Mouse (Mus musculus) mesoderm, embryonic 11.5 days (tissue): ENCODE data around the gene Il1b.

ENCODE experiments used
- DNase-seq: peaks from one replicate; pipeline ENCODE4 v3.0.0-alpha.2; 2012; ENCODE audit warnings: low read depth, low spot score

Gene Il1b

DNA sequence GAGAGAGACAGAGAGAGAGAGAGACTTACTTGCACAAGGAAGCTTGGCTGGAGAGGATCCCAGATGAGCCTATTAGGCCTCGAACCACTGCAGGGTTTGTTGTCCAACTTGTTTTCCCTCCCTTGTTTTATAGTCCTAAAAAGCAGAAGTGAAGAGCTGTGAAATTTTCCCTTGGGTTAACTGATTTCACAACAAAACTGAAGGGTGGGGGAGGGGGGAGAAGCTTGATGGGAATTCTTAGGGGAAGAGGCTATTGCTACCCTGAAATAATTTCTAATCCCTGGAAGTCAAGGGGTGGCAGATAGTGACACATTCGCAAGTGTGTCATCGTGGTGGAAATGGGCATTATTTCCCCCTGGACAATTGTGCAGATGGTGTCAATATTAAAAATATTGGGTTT lies at the start of gene Il1b:
Il1b (minus strand) TSS at position 101 of the 400 bp plus-strand sequence.
- DNase-seq: no peak

DNA sequence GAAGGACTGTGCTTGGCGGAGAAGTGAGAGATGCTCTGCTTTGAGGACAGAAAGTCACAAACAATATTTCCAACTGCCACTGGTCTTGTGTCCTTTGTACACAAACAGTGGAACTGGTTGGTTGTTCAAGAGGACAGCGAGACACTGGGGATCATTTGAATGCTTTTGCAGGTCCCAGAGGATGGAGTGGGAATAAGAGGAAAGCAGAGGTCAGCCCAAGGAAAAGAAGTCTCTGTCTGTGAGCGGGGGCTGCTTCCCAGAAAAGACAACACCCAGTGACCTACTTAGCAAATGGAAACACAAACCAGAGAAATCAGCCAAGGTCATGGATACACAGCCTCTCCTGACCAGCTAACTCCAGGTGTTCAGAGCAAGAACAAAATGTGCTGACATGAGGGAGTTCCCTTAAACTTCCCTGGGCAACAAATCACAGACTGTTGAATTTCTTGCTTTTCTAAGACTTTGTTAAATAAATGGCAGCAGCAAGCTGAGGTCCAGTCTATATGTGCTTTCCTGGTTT lies 48.5 kb upstream of the Il1b start:
- DNase-seq: no peak

DNA sequence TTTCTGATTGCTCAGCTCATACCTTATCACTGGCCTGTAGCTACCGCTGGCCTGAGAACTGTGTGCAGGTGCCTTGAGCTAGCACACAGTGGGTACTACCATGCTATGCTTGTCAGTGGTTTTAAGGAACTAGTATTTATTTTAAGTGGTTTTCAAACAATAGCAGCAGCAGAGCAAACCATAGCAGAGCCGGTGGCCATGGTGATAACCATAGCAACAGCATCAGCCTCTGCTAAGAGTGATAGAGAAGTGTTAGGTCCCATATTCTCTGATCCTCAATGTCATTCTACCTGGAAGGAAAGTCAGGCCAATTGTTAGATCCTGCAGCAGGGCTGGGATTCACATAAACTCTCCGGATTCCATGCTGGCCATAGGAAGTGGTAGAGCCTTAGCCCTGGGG lies 43.7 kb upstream of the Il1b start:
- no peak for DNase-seq

DNA sequence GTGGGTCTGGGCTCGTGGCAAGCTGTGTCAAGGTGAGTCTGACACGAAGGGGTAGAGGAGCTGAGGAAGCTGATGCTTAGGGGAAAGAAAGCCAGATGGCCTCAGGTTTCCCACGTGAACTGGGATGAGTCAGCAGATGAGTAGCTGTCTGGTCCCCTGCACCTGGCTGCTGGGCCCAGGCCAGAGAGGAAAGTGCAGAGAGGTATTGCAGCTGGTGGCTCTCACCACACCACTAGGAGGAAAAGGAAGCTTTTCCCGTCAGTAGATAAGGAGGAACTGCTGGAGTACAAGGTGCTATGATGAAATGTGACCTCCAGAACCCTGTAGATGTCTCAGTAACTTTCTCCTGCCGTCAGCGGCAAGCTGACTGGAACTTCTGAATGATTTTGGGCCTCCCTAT lies 42.5 kb upstream of the Il1b start:
- no peak for DNase-seq

DNA sequence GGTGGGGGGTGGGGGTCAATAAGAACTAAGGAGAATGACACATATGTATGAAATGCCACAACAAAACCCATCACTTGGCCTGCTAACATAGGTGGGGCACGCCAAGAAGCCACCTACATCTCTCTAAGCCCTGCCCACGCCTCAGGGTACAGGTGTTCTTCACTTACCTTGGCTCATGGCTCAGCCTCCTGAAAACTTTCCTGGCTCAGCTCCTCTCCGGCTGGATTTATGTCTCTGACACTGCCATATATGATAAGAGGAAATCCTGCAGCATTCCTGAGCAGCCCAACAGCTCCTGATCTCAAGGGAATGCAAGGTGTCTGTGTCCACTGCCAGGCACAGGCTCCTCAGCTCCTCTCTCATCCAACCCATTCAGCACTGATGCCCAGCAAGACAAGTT lies 40.7 kb upstream of the Il1b start:
- no peak for DNase-seq

DNA sequence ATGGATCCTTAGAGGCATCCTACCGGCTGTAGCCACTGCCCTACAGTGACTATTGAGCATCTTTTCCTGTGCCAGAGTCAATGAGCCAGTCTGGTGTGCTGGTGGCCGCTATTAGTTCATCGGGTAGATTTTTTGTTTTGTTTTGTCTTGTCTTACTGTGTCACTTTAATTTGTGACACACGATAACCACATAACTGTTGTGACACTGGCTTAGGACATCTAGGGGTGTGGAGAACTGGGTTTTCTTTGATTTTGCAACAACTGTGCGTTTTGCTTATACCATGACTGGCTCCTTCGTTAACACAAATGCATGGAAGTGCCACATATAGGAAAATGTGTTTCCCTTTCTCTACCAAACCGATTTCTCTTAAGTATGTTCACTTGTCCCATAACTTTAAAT lies 39.4 kb upstream of the Il1b start:
- DNase-seq: no peak

DNA sequence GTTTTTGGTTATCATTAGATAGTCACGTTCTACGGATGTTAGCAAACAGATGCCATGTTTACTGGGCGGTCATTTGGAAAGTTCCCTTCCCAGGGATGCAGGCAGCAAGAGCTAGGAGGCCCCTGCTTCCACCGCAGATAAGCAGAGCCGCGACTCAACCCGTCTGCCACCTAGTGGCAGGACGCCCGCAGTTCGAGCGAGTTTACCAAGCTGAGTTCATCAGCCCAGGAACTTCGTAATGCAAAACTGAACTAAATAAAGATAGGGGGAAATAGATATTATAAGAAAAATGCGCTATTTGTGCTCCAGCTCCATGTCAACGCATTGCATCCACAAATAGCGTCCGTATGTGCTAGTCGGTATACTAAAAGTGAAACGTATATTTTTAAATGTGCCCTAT lies 37.5 kb upstream of the Il1b start:
- peak; percentile 68 for DNase-seq

DNA sequence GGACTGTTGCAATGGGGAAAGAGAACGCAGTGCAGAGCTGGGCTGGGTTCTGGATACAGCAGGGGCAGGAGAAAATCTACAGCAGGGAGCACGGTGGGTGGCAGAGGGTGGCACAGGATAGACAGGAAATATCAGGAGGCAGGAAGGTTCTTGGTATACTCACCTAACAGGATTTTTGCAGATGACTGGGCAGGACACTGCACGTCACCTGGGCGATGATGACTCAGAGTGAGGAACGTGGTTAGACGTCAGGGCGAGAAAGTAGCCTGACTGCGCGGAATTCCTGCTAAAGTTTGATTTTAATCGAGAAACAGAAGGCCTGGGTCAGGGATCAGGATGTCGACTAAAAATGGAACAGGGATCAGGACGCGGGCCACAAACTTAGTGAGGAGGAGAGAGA lies 36.7 kb upstream of the Il1b start:
- DNase-seq: no peak

DNA sequence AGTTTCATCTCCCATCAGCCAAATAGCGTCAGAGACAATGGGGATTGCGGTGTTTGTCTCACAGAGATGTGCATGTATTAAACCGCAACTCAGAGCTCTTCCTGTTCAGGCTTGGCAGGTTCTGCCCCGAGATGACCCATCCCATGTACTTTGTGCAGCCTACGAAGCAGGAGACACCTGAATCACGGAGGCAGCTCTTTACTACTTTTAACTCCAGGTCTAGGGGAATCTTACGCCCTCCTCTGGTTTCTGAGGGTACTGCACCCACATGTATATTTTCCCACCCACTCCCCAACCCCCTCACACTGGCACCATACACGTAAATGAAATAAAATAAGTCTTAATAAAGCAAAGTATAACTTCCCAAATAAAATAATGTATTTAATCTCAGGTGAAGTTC lies 35.6 kb upstream of the Il1b start:
- no peak for DNase-seq

DNA sequence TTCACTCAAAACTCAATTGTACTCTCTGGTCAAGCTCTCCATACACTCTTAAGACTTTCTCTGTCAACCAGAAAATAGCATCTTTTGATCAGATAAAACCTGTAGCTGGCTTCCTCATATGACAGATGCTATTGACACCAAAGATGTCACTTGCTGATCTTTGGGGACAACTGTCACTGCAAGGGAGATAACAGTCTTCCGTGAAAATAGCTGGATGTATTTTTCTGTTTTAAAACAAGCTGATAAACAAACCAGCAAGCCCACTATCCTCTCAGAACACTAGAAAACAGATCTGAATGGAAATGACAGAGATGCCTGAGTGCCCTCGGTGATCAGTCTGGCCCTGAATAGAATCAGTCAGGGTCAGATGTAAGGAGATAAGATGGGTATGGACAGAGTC lies 32.8 kb upstream of the Il1b start:
- no peak for DNase-seq

DNA sequence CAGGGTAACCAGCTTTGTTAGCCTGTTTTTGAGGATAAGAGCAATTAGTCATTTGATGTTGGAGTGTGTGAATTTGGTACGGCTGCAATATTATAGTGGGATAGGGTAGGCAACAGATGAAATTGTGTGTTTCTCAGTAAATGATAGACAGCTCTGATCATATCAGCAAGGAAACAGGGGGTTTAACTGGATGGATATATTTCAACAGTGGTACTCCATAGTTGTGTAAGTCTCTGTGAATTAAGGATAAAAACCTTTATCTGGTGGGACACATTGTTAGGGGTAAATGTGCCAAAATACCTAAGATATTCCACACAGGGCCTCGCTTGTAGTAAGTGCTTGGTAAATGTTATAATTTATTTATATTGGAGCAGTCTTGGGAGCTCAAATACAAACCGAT lies 31.4 kb upstream of the Il1b start:
- no peak for DNase-seq

DNA sequence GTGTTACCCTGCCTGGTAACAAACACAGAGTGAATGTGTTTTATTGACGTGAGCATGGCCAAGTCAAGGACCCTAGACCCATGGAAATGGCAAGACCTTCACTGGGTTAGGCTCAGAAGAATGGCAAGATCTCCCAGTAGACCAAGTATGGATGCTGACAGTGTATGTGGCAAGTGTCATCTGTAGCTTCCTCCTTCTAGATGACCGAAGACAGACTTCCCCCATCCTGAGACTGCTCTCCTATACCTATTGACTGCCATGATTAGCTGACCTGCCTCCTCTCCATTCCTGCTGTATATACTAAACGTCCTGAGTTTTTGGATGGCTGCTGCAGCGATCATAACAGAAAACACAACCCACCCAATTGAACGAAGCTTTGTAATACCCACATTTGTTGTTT lies 30.9 kb upstream of the Il1b start:
- DNase-seq: no peak

DNA sequence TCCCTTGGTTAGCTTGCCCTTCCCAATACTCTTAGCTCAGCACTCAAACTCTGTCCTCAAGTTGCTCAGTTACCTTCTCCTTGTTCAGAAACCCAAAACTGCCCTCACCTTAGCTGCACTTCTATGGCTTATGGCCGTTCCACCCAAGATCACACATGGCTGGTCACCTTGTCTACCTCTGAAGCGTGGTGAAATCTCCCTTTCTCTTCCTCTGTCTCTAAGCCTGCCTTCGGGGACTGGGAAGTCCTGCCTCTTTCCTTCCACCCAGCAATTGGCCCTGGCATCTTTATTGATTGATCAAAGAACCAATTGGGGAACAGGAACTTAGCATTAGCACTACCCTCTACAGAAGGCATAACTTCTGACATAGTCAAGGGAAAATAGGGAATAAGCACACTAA lies 27.2 kb upstream of the Il1b start:
- no peak for DNase-seq

DNA sequence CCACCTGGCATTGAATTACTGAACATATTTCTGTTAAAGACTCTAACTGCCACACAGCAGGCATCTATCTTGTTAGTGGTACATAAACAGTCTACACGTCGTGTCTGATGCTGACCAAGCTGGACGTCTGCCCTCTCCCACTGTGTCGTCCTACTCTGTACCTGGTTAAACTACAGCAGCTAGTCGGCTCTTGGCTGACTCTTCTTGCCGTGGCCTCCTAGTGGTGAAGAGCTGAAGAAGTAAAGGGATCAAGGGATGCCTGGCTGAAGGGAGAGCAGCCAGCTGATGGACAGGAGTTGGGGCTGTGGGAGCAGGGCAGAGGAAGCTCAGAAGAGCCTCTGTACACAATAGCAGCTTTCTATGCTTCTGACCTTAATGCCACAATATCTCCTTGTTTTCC lies 22.6 kb upstream of the Il1b start:
- DNase-seq: peak; percentile 15

DNA sequence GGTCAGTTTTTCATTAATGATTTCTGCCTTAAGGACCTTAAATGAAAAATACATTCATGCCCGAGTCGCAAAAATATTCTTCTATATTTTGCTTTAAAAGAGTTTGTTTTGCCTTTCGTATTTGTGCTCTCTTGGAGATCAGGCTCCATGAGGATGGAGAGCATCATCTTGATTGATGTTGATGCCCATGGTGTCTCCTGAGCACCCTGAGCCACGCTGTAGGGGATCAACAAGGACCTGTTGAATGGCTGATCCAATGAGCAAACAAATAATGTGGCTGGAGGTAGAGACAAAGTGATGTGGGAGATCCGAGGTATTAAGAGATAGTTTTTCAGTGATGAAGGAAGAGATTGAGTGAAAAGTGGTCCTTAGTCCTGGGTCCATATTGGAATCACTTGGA lies 19.2 kb upstream of the Il1b start:
- no peak for DNase-seq

DNA sequence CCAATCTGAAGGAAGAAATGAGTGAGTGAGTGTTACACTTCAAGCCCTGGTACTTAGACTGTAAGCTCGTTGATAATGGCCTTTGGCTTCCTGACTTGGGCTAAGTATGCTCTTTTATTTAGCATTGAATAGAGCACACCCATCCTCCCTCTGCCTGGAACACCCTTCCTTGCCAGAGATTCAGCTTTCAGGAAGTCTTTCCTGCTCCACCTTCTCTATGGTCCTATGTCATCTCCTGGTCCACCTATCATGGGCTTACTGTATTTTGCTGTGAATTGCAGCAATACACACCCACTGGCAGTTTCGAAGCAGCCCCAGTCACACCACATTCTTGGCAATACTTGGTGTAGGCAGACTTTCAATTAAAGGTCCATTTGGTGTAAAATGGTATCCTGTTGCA lies 18.4 kb upstream of the Il1b start:
- DNase-seq: no peak

DNA sequence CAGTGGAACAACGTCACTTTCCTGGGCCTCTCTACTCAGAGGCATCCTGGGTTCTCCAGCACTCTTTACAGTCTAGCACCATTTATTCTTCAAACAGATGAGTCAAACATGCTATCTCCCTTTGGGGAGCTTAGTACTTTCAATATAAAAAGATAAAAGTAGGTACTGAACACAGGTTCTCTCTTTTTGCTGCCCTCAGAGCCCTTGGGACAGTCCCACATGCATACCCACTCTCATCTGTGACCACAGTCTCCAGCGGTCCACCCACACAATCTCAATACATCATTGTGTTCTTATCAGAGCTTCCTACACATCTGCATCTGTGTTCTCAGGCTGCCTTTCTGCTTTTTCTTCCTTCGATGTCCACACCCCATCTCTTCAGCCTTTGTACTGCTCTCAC lies 14.4 kb upstream of the Il1b start:
- DNase-seq: no peak

DNA sequence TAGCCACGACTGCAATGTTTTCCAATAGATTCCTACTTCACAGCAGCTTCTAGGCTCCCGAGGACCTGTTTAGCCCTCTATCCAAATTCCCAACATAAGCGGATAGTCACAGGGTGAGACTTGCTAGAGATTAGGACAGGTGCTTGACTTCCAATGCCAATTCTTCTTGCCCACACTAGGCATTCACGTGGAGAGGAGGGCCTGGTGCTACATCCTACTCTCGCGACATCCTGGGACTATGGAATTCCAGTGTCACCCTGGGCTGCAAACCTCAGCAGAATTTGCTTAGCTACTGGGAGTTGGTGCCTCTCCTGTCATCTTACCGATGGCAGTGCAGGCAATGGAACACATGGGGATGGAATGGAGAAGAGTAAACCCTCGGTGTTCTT lies 13.3 kb upstream of the Il1b start:
- DNase-seq: no peak

DNA sequence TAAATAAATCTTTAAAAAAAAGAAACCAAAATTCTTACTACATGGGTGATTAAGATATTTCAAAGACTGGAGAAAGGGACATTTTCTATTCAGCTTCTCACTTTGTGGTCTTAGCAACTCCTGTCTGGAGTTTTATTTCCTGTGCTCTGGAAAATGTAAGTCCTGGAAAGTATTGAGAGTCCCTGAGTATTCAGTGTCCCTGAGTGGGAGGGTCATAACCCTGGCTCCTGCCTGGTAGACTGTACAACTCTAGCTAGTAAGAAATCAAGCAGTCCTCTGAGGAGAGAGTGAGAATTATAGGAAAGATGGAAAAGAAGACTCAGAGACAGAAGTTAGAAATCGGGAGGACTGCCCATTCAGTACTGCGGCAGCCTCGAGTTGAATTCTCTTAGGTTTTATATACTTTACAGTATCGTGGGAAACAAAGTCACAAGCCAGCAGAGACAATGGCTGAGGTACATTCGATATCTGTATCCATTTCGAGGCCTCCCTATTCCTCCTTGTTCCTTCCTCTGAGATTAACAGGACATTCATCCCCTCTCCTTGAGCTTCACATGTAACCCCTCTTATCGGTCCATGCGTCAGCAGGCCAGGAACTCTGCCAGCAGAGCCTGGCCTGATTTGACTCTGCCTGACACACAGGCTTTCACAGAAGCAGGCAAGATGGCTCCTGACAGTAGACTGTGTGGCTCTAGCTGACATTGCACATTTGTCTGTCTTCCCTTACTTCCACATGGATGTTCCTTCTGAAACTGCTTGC lies 12.8 kb upstream of the Il1b start:
- no peak for DNase-seq

DNA sequence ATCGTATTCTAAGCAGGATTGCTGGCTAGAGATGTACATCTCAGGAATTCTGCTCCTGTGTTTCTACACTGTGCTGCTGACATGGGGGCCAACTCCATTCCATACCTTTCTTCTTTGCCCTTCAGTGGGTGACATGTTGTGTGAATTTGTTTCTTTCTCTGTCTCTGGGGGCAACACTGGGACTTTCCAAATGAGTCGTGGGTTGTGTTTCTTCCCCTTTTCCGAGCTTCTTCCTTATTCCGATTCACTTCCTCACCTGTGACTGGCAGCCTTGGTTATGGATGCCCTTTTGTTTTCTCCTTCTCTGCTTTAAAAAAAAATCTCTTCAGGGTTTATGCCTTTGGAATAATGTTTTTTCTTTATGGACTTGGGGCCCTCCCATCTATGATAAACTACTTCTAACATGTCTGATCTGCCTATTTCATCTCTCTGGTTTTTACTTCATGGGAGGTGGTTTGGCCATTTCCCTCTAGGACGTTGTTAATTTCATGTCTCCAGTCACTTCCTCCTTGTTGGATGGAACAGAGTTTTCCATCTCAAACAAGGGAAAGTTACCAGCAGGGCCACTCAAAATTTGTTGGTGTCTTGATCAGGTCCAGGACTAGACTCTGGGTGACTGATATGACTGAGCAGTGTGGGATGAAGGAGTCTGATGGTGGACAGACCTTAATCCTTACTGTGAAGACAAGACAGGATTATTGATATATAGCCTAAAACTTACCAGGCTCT lies 10.0 kb upstream of the Il1b start:
- DNase-seq: no peak

DNA sequence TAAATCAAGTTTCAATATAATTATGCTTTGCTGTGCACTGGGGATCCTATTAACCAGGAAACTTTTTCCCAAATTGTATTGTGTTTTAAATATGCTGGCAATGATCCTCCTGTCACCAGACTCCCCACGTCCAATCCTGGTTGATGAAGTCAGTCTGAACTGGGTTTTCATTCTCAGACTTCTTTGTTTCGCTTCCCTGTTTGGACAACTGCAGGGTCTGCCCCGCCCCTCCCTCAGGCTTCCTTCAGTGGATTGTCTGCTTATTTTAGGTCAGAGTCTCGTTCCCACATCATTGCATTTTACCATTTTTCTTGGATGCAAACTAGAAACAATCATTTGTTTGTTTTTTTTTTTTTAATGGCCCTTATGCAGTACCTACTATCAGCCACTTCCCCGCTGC lies 9.3 kb upstream of the Il1b start:
- DNase-seq: no peak

DNA sequence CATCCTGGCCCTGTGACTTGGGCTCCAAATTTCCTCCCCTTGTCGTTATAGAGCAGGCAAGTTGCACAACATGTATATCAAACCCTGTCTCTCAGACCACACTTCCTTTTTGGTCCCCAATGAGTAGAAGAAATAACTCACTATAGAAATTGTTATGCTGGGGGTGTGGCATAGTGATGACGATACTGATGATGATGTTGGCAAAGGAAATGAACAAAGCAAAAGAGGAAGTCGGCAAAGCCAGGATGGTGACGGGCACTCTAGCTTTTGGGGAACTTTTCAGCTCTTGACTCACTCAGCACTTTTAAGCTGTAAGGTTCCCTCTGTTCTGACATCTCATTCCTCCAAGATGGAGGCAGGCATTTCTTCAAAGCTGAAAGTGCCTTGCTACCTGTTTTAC lies 2.4 kb upstream of the Il1b start:
- DNase-seq: no peak

DNA sequence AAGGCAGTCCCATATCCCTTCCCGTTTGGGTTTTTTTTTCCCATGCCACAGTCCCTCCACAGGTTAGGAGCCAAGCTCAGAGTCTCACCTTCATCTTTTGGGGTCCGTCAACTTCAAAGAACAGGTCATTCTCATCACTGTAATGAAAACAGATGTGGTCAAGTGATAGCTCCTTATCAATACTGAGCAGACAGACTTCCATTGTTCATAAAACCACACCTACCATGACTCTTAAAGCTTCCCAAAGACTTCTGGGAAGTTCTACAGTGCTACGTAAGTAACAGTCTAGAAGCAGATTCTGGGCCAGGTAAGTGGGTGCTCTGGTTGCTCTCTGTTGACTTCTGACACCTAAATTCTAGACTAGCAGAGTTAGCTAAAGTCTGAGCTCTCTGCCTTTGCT lies 1.3 kb downstream of the Il1b start:
- no peak for DNase-seq
